Mouse (Mus musculus) ES-E14 (cell line): ENCODE results near the gene Cdk1.

Experiments used
- HCFC1 ChIP-seq: IDR thresholded peaks from 2 replicates; pipeline ENCODE4 v1.6.1; 2012; ENCODE audit warnings: low read length, inconsistent platforms, borderline replicate concordance; ENCODE audit not compliant: insufficient read depth
- MAFK ChIP-seq: IDR thresholded peaks from 2 replicates; pipeline ENCODE4 v1.6.1; 2014; ENCODE audit warnings: mild to moderate bottlenecking, low read depth, low read length, inconsistent platforms; ENCODE audit not compliant: insufficient read depth
- ZNF384 ChIP-seq: IDR thresholded peaks from 2 replicates; pipeline ENCODE4 v1.6.1; 2012; ENCODE audit warnings: low read depth, low read length, inconsistent platforms

- TF ChIP-seq ZNF384 (no peak), MAFK (no peak), HCFC1 (no peak)
These were observed 27.9 kb downstream of the Cdk1 start for GRCm38 (mm10) chr10:69324816-69325215.
